ENCODE assay signal across 9 mouse cellular contexts in the genomic region with DNA sequence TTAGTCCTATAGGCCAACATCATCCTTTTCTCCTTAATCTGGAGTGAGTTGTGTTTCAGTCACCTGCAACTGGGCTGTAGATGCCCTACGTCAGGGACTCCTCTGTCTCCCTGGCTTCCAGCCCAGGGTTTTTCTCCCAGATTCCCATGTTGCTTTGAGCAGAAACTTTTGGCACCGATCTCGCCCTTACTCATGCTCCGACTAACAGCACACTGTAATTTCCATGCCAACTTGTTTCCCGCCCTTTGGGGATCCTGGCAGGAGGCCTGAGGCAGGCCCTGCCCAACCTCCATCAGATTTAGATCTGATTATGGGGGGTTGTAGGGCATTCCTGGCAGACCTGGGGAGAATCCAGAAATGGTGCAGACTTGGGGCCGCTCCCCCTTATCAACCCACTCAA. TPM values are rescaled to one million over a fixed set of nuclear protein-coding genes. Genes with fewer than 3 reads are reported as not detected.
DNase-seq lines count a peak whose midpoint lies in the region; ATAC-seq and TF ChIP-seq lines count a peak whose summit lies in the region.
"Had no signal": no experiment of that assay in that cellular context is flagged by ENCODE, and none has a peak within 500 bp of the region (broad histone marks: within the 10 kb centered on the region; RNA-seq: fewer than 3 reads in every experiment).

No protein-coding gene starts in this region.

- intact Hi-C loops in gastrocnemius, postnatal 36 days (cut with DNase I): no loop called here

- ATAC-seq in hindbrain, postnatal 0 days: peak; percentile 51
- no peak for ATAC-seq in hindbrain, embryonic 11.5 days (ENCODE audit: low FRiP score)

- 44% methylated on average over 6 of the region's 6 CpGs for WGBS in hindbrain, postnatal 0 days
- WGBS in hindbrain, embryonic 11.5 days: 90% methylated on average over 6 of the region's 6 CpGs
- WGBS in large intestine, adult 2 months: 16% methylated on average over 6 of the region's 6 CpGs

- H3K9ac ChIP-seq in hindbrain, postnatal 0 days (replicated peaks; ENCODE audit: low read length): no peak overlapping the region
- no peak overlapping the region for H3K9ac ChIP-seq in hindbrain, embryonic 11.5 days (ENCODE audit: low read depth, low read length)
- H3K9ac ChIP-seq: midbrain, embryonic 12.5 days had no signal

- no peaks in the 10 kb centered on the region for H3K36me3 ChIP-seq in hindbrain, postnatal 0 days (ENCODE audit: insufficient read depth, low read length)
- no peaks in the 10 kb centered on the region for H3K36me3 ChIP-seq in hindbrain, embryonic 11.5 days (ENCODE audit: control insufficient read depth, insufficient read depth, low read length)
- H3K36me3 ChIP-seq: midbrain, embryonic 12.5 days had no signal

- no peaks in the 10 kb centered on the region for H3K4me1 ChIP-seq in hindbrain, postnatal 0 days (ENCODE audit: insufficient read depth, low read length)
- H3K4me1 ChIP-seq in hindbrain, embryonic 11.5 days (replicated peaks; ENCODE audit: control insufficient read depth, insufficient read depth, low read length): no peaks in the 10 kb centered on the region
- H3K4me1 ChIP-seq: midbrain, embryonic 12.5 days had no signal

- no peaks in the 10 kb centered on the region for H3K9me3 ChIP-seq in hindbrain, postnatal 0 days (ENCODE audit: low read length)
- no peaks in the 10 kb centered on the region for H3K9me3 ChIP-seq in hindbrain, embryonic 11.5 days (ENCODE audit: control insufficient read depth, low read length)
- H3K9me3 ChIP-seq: midbrain, embryonic 12.5 days had no signal

- no peak for TF ChIP-seq CTCF in hindbrain, postnatal 0 days (IDR thresholded peaks at IDR 0.05; ENCODE audit: low read depth)
- TF ChIP-seq CTCF in brain, embryonic 14.5 days (IDR thresholded peaks at IDR 0.05; ENCODE audit: borderline replicate concordance, extremely low read depth, insufficient read depth, insufficient read length): no peak

- no peaks in the 10 kb centered on the region for H3K27me3 ChIP-seq in hindbrain, postnatal 0 days (ENCODE audit: insufficient read depth, low read length)
- no peaks in the 10 kb centered on the region for H3K27me3 ChIP-seq in hindbrain, embryonic 11.5 days (ENCODE audit: control insufficient read depth, insufficient read depth, low read length)
- H3K27me3 ChIP-seq: midbrain, embryonic 12.5 days had no signal

- DNase-seq in hindbrain, postnatal 0 days (ENCODE audit: low spot score): peak; percentile 89
- no peak for DNase-seq in hindbrain, embryonic 11.5 days (ENCODE audit: low spot score)
- DNase-seq in brain, embryonic 14.5 days (ENCODE audit: low read depth): peak; percentile 96
- peak; percentile 46 to 55 for DNase-seq in gastrocnemius, postnatal 36 days
- DNase-seq in large intestine, adult 2 months (ENCODE audit: low read depth, low spot score): peak; percentile 42
- peak; percentile 72 for DNase-seq in lung, postnatal 4 days
- DNase-seq in thymus, postnatal 10 days (ENCODE audit: low spot score in 2 of 2): no peak
- no peak for DNase-seq in c-Kit-positive CD71-positive TER-119-positive erythroid progenitor cells, embryonic 14.5 days (ENCODE audit: low spot score)

- no peak for TF ChIP-seq POLR2A in brain, embryonic 14.5 days (IDR thresholded peaks at IDR 0.05; ENCODE audit: borderline replicate concordance, extremely low read depth, insufficient read depth, insufficient read length, poor library complexity, severe bottlenecking)

- H3K27ac ChIP-seq in hindbrain, postnatal 0 days: no peak overlapping the region
- H3K27ac ChIP-seq in hindbrain, embryonic 11.5 days (ENCODE audit: low read depth, low read length): no peak overlapping the region
- H3K27ac ChIP-seq: midbrain, embryonic 12.5 days had no signal

- no peak overlapping the region for H3K4me2 ChIP-seq in hindbrain, postnatal 0 days (ENCODE audit: low read depth, low read length)
- H3K4me2 ChIP-seq in hindbrain, embryonic 11.5 days (replicated peaks; ENCODE audit: low read depth, low read length): no peak overlapping the region
- H3K4me2 ChIP-seq: midbrain, embryonic 12.5 days had no signal

- H3K4me3 ChIP-seq in hindbrain, postnatal 0 days (ENCODE audit: low read length): no peak overlapping the region
- H3K4me3 ChIP-seq in hindbrain, embryonic 11.5 days (ENCODE audit: low read depth, low read length): no peak overlapping the region
- H3K4me3 ChIP-seq: midbrain, embryonic 12.5 days had no signal

RNA-seq across cellular contexts. Expression of gene Ksr1, which starts 42.0 kb away (rescaled TPM):
- total RNA-seq in hindbrain, postnatal 0 days (2014; rRNA removed): 48.0 and 51.3 TPM in 2 replicates
- polyA plus RNA-seq in hindbrain, postnatal 0 days (2015; fragmentation: Nextera tagmentation; extraction: Ambion mirVana): 1.9 and 2.5 TPM in 2 replicates
- 3.9 and 4.3 TPM in 2 replicates for polyA plus RNA-seq in hindbrain, embryonic 11.5 days (2014; fragmentation: Nextera tagmentation; extraction: Ambion mirVana)
- polyA plus RNA-seq in brain, embryonic 14.5 days (2012; rRNA removed): 23.3 and 26.9 TPM in 2 replicates
- 10 to 100 TPM; 72.2 to 74.8 TPM for total RNA-seq in gastrocnemius, postnatal 36 days (2021)
- polyA plus RNA-seq in large intestine, adult 2 months (2012; rRNA removed): 55.3 and 101 TPM in 2 replicates

Comparison
In these comparisons a context has a peak if more than half of its experiments do, and no peak if none do; other contexts are left out.
1. DNase-seq: peak in hindbrain, postnatal 0 days (single experiment), brain, embryonic 14.5 days (single experiment), gastrocnemius, postnatal 36 days (2 of 2), large intestine, adult 2 months (single experiment) and lung, postnatal 4 days (2 of 2); none in hindbrain, embryonic 11.5 days (single experiment), thymus, postnatal 10 days (0 of 2) and c-Kit-positive CD71-positive TER-119-positive erythroid progenitor cells, embryonic 14.5 days (single experiment).